Mouse (Mus musculus) G1E (cell line): Measurements from ENCODE around the gene Ear6.

Experiments
- CTCF ChIP-seq: IDR thresholded peaks from 2 replicates; pipeline ENCODE4 v1.5.1; 2012; ENCODE audit warnings: low read depth, low read length, inconsistent platforms, mixed read lengths
- POLR2AphosphoS5 ChIP-seq: IDR thresholded peaks from 2 replicates; pipeline ENCODE4 v1.6.1; 2012; ENCODE audit warnings: low read depth, low read length, inconsistent platforms; ENCODE audit not compliant: insufficient replicate concordance
- TAL1 ChIP-seq: conservative IDR thresholded peaks from 2 replicates; pipeline ENCODE4 v1.6.1; 2012; ENCODE audit warnings: low read depth, low read length, inconsistent platforms, mixed read lengths

DNA sequence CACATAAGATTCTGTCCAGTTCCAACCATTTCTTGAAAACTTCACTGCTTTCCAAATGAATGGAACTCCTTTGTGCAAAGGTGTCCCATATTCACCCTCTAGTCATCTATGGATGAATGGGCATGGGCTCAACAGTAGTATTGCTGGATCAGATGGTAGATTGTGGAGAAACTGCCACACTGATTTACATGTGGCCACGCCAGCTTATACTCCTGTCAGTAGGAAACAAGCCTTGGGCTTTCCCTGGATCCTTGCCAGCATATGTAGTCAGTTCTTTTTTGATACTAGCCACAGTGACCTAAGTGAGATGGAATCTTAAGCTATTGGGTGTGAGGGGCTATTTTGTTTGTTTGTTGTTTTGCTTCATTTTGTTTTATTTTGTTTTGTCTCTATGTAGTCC, 11.2 kb upstream of the Ear6 start:
- TF ChIP-seq CTCF: no peak
- TF ChIP-seq TAL1: no peak
- no peak for TF ChIP-seq POLR2AphosphoS5
